Mouse (Mus musculus) left cerebral cortex, postnatal 4 days (tissue): ENCODE results near the gene Lhpp. TPM values are rescaled to one million over a fixed set of nuclear protein-coding genes. Genes with fewer than 3 reads are reported as not detected.

Experiments used
- DNase-seq: peaks from one replicate; pipeline ENCODE4 v3.0.0-alpha.2; 2022
- intact Hi-C: fragments of 180-260 bp; cut with DNase I; formaldehyde crosslinking; loops from one replicate; pipeline ENCODE4 v1.15.1; 2025
- total RNA-seq, 2 experiments: library from RNA; stranded (reverse); gene quantifications; 2 replicates each; pipeline ENCODE4 v1.2.3; 2021

Lhpp gene
- total RNA-seq, result 10 to 100 TPM; 34.6 TPM

DNA sequence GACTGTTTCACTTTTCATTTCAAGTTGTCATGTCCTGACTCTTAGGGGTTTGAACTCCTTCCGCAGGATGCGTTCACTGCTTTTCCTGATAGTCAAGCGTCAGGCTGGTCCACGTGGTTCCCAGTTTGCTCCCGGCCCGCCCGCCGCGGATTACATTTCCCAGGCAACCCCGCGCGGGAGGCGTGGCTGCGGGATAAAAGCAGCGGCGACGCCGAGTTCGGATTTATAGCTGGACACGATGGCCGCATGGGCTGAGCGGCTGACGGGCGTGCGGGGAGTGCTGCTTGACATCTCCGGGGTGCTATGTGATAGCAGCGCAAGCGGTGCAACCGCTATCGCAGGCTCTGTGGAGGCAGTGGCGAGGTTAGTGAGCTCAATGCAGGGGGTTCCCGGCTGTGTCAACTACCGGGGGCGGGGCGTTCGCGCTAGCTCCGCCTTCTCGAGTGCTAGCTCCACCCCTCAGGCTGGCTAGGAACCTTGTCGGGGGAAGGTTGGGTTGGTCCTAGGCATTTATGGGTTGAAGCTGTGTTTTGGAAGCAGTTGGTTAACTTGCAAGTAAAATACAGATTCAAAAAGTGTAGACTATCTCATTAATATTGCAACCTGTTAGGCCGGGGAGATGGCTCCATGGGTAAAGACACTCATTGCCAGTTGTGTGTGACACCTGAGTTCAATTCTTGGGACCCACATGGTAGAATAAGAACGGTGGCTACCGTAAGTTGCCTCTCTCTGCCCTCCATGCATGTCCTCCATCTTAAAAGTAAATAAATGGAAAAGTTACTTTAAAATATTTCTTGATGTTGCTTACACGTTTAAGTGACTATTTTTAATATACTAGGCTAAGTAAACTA lies at the start of gene Lhpp:
Gene Lhpp, plus strand, starts transcription at position 171 of the 851 bp plus-strand sequence.
- intact Hi-C loops, result no loop called here
- peak; percentile 68 for DNase-seq

DNA sequence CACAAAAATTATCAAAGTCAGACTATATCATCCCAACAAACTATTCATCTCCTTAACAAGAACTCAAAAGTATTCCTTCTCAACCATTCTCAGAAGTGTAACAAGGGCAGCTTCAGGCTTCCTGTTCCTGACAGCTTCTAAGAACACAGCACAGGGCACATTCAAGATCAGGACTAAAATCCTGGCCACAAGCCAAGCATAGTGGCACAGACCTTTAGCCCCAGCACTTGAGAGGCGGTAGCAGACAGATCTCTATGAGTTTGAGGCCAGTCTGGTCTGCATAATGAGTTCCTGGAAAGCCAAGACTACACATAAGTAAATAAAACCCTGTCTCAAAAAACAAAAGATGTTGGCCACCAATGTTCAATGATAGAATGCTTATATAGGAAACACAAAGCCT lies 44.6 kb upstream of the Lhpp start:
- no peak for DNase-seq
- intact Hi-C loops, result no loop called here

DNA sequence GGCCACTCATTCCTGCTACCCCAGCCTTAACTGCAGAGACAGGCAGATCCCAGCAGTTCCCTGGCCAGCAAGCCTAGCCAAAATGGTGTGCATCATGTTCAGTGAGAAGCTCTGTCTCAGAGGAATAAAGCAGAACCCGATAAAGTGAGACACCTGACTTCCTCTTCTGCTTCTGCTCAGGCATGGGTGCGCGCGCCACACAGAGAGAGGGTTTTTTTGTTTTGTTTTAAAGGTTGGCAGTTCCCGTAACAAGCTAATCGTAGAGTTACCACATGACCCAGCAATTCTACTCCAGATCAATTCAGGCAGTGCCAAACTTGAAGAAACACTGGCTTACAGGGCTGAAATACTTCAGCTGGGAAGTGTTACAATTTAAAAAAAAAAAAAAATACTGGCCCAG lies 41.6 kb upstream of the Lhpp start:
- DNase-seq, result no peak
- intact Hi-C loops, result no loop called here

DNA sequence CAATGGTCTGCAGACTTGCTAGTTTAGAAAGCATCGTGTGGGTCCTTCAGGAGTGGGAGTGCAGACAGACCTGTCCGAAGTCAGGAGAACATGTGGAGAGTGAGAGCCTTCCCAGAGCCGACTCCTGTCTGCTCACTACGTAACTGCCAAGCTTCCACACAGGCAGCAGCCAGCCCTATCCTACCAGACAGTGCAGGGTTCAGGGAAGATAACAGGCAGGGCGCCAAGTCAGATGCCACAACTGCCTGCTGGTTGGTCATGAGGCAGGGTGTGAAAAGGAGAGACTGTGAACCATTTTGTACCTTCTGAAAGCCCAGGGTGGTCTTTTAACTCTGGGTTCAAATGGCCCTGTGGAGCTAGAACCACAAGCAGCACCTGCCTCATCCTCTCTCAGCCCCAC lies 40.4 kb upstream of the Lhpp start:
- intact Hi-C loops, result no loop called here
- DNase-seq, result peak; percentile 50

DNA sequence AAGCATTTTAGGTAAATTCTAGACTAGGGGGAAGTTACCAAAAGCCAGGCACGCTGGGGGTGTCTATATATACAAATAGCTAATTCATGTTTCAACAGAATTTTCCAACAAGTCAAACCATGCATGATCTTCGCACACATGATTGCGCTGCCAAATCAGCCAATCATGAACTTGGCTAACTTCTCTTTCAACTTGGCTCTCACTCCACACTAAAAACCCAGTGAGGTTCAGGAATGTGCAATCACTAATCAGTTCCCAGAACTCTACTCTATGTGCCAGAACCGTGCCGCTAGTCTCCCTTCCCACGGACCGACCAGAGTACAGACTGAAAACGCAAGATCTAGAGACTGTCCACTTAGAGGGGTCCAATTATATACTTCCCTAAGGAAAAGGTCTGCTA lies 39.0 kb upstream of the Lhpp start:
- DNase-seq, result peak; percentile 27
- intact Hi-C loops, result no loop called here

DNA sequence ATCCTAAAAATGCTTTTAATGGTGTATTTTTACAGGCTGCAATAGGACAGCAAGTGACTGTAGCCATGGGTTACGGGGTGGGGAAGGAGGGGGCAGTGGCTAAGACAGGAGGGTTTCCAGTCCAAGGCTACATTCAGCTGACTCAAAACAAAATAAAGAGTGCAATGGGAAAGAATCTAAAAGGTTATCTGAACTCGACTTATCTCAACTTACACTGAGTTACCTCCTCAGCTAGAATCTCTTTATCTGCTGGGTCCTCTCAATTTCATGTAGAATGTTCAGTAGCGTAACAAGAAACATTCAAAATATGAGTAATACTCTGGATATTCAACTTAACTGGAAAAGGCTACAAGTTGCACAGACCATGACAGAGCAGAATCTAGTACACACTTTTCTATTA lies 37.7 kb upstream of the Lhpp start:
- DNase-seq, result no peak
- intact Hi-C loops, result no loop called here

DNA sequence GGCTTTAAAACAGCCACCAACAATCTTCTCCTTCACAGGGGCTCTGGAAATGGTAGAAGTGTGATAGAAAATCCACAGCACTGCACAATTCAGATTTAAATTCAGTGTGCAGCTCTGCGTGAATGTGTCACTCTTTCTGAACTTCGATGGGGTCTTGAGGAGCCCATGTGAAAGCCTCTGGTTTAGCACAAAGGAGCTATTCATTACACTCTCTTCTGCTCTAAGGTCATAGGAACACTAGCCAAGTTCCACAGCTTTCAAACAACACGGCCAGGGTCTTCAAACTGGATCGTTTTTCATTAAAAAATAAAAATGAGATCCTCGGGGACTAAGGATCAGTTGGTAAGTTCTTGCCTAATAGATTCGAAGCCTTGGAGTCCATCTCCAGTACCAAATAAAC lies 37.2 kb upstream of the Lhpp start:
- intact Hi-C loops, result no loop called here
- DNase-seq, result no peak

DNA sequence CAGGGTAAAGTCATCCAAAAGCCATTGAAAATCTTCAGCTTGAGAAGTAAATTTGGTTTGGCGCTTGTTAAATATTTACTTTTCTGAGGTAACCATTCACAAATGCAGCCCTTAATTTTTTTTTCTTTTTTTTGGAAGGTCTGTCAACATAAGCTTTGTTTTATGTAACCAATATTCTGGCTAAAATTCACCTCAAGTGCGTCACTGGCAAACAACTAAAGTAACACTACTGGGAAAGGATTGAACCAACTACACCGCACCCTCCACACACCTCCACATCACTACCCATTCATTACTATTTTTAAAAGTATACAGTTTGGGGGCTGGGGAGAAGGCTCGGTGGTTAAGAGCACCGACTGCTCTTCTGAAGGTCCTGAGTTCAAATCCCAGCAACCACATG lies 35.8 kb upstream of the Lhpp start:
- no peak for DNase-seq

DNA sequence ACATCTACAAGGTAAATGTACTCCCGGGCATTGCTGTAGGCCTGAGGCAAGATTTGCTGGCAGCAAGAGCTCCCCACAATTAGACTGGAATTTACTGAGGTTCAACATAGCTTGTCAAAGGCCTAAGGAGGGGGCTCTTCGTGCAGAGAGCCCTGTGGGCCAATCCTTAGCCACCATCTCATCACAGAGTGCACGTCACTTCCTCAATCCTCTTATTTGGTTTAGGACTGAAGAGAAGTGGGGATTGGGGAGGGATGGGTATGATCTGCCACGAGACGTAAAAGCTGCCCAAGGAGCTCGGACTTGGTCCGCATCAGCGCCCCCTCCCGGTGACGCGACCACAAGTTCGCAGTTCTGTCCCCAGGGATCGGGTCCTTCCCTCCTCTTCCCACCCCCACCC lies 34.8 kb upstream of the Lhpp start:
- intact Hi-C loops, result no loop called here
- peak; percentile 85 for DNase-seq

More for the DNA sequence above, 35.8 kb upstream of the Lhpp start:
- intact Hi-C loops, result no loop called here

DNA sequence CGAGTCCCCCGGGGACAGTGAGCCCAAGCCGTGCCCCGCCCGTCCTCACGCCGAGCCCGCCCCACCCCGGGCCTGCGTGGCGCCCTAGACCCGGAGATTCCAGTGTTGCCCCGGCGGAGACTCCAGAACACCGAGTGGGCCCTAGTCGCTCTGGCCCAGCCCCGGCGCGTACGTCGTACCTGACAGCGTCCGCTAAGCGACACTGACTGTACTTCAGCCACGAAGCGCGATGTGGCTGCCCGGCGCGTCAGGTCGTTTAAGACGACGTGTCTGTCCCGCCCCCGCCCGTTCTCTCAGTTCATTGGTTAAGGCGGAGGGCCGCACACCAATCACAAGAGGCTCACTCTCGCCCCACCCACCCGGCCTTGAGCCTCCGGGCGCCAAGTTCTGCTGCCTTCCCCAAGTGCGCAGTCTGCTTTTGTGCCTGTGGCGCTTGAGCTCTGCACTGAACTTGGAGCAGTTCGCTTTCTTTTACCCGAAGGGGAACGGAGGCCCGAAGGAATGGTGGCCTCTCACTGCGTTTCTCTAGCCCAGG lies 34.3 kb upstream of the Lhpp start, which contains the start of gene Oat:
Gene Oat, minus strand, starts transcription at position 283 of the 535 bp plus-strand sequence.
- intact Hi-C loops, result no loop called here
- DNase-seq, result peak; percentile 96

DNA sequence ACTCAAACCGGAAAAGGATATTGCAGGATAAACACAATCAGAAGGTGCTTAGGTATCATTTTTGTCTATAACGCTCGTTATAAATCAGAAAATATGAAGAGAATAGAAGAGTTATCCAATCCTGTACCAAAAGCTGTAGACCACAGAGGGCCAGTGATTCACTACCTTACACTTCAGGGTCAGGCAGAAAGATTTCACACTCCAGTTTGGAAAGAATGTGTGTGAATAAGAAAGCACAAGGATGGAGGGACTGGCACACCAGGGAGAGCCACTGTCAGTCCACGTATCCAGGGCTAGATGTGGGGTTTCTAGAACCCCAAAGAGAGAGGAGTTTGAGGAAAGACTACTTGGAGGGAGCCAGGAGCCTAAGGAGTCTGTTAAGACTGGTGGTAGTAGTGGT lies 33.5 kb upstream of the Lhpp start:
- no peak for DNase-seq
- intact Hi-C loops, result no loop called here

DNA sequence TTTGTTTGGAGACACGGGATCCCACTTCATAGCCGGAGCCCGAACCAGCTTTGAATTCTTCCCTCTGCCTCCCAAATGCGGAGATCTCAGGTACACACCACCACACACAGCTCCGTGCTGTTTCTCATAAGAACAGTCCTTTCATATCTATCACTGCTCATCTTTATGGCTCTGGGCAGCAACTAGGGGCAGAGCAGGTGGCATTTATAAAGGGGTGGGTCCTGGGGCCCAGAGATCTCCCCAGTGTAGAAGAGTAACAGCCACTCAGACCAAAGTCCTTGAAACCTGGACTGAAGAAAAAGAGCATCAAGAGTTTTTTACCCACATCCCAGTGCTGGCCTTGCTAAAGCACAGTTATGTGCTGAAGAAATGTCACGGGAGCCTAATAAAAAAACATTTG lies 29.9 kb upstream of the Lhpp start:
- intact Hi-C loops, result no loop called here
- no peak for DNase-seq

DNA sequence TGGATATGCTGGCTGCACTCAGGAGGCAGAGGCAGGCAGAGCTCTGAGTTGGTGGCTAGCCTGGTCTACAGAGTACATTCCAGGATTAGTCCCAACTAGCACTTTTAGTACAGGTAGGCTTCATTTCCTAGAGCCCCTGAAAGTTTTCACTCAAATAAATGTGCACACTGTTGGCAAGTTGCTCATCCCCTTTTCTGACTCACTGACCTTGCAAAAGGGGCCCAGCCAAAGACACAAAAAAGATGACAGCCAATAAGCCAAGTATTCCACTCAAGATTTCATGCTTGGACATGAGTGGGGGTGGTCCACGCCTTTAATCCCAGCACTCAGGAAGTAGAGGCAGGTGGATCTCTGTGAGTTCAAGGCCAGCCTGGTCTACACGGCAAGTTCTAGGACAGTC lies 29.0 kb upstream of the Lhpp start:
- no peak for DNase-seq
- intact Hi-C loops, result no loop called here

DNA sequence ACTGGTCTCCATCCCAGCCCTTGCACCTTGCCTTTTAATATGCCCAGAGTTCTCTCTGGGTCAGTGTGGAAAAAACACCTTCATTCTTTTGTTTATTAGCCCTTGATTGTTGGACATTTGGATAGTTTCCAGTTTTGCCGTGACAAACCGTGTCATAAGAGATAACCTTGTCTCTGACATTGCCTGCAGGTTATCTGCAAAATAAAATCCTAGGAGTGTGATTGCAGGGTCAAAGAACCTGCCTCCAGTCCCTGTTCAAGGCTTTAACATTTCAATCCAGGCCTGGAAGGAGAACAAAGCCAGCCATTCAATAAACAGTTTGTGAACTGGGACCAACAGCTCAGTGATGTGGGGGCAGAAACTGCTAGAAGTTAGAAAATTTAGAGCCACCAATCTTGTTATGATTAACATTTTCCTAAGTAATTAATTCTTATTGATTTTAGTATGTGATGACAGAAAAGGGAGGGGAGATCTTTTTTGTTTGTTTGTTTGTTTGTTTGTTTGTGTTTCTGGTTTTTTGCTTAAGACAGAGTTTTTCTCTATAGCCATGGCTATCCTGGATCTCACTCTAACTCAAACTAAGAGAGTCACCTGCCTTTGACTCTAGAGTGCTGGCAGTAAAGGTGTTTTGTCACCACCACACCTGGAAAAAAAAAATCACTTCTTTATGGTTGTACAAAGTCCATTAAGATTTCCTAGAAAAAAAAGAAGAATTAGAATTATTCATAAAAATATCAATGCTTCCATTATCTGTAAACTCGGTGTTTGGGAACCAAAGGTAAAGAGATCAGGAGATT lies 24.5 kb upstream of the Lhpp start:
- intact Hi-C loops, result no loop called here
- DNase-seq, result no peak

DNA sequence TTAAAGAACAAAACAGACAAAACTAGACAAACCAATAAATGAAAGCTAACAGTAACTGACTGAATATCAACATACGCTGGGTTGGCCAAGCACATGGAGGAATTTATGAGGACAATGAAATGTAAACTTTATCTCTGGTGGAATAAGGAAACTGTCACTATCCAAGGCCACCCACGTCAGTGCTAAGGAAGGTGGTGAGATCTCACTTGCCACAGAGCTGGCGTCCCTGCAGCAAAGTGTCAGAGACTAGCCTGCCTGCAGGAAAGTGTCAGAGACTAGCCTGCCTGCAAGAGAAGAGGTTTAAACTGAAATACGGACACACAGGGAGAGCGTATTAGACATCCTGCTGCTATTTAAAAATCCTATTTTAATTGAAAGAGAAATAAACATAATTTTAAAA lies 23.3 kb upstream of the Lhpp start:
- intact Hi-C loops, result no loop called here
- DNase-seq, result no peak

DNA sequence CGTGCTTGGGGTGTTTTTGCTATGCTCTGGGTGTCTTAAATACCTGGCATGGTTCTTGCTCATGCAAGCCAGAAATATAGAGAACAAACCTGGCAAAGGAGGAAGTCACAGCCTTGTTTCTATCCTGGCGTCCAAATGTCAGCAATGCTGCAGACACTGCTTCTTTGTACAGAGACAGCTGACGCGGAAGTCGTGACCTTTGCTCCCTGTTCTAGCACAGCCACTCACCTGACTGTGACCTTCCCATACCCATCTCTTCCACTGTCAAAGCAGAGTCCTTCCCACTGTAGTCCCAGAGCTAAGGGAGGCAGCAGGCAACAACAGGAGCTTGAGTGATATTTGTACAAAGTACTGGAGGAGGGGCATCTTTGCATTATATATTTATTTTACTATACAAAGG lies 20.8 kb upstream of the Lhpp start:
- intact Hi-C loops, result no loop called here
- no peak for DNase-seq

DNA sequence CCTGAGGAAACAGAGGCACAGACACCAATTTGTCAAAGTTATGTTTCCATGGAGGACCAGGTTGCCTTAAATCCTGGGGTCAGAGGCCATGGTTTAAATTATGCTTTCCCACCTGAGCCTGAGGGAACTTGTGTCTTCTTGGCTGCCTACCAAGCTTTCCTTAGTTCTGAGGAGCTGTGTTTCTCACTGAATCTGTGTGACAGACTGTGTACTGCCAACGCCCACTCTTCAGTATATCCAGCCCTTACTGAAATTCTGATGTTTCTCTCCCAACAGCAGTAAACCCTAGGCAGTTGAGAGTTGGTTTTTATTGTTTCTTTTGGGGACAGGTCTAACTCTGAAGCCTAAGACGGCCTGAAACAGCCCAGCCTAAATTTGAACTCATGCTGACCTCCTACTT lies 16.7 kb upstream of the Lhpp start:
- intact Hi-C loops, result no loop called here
- DNase-seq, result no peak

DNA sequence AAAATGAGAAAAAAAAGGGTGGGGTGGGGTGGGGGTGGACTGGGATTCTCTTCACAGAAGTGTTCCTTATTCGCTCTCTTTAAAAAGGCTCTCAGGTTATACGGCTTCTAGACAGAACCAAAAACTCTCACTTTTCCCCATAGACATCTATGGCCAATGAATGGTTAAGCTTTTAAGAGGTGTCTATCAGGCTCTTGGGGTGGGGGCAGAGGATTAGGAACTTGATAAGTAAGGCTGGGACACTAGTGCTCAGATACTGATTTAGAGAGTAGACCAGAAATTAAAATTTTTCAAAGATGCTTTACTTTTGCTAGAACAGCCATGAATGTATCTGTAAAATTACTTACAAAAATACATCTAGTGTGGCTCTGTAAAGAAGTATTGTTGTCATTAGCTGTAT lies 16.1 kb upstream of the Lhpp start:
- no peak for DNase-seq
- intact Hi-C loops, result no loop called here

DNA sequence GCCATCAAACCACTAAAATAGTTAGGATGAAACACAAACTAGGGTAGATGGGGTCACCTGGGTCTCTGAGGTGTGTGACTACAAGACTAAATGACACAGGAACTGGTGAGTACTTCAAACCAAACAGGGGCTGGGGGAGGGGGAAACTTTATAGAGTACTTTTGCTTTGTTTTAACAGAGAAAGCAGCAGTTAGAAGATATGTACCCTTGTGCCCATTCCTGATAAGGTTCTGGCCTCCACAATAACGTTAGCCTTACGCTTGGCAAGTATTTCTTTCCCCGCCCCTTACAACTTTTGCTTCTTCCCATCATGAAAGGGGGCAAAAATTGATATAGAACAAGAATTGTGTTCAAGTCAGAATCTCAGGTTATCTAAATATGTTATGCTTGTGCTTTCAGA lies 14.7 kb upstream of the Lhpp start:
- DNase-seq, result no peak
- intact Hi-C loops, result no loop called here

DNA sequence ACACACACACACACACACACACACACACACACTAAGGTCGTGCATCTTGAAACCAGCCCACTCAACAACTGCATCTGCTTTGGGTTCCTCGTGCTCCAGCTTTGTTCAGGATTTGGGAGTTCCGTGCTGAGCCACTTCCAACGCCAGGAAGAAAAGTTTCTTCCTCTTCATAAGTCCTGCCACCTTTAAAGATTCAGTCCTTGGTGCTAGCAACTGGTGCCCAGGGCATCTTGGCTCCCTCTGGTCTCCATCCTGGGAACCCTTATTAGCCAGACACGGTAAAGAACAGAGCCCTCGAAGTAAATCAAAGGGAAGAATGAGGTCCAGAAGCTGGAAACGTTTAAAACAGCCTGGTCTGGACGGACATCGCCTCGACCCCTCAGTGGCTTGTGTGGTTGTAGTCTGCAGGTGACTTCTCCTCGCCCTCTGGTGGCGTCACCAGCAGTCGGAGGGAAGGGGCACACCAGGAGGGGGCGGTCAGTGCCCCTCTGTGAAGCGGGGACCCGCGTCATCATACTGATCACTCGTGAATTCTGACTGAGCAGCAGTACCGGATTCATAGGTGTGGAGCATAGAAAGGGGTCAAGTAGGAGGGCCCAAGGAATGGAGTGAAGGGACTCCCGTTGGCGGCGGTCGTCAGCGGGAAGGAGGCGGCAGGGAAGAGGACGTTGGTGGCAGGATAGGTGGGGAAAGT lies 13.7 kb upstream of the Lhpp start:
- no peak for DNase-seq
- intact Hi-C loops, result no loop called here
